Mouse (Mus musculus): ENCODE results near the gene Ccnb2. TPM values are rescaled to one million over a fixed set of nuclear protein-coding genes. Genes with fewer than 3 reads are reported as not detected.

Gene Ccnb2
- total and polyA plus RNA-seq, 3 experiments, result 77.8 to 120 (median 117) TPM

- no peak overlapping the region for H3K4me3 ChIP-seq (ENCODE audit: low read depth, low read length)
- TF ChIP-seq GATA2 (IDR thresholded peaks at IDR 0.05; ENCODE audit: borderline replicate concordance, low read depth, low read length) (no peak), TAL1 (conservative IDR thresholded peaks at IDR 0.05; ENCODE audit: low read depth, low read length) (no peak), POLR2AphosphoS5 (IDR thresholded peaks at IDR 0.05; ENCODE audit: insufficient replicate concordance, low read depth, low read length) (no peak), GATA1 (IDR thresholded peaks at IDR 0.05; ENCODE audit: borderline replicate concordance, low read length) (no peak), CTCF (IDR thresholded peaks at IDR 0.05; ENCODE audit: low read depth, low read length) (no peak)
- no peaks in the 10 kb centered on the region for H3K36me3 ChIP-seq (replicated peaks)
- ATAC-seq (ENCODE audit: extremely low read depth, insufficient number of reproducible peaks, low FRiP score, poor library complexity, severe bottlenecking) (no peak), DNase-seq (ENCODE audit: low spot score) (no peak)
- H3K9me3 ChIP-seq (replicated peaks), result no peaks in the 10 kb centered on the region
- H3K4me1 ChIP-seq (ENCODE audit: insufficient read depth, low read depth, low read length), result peaks cover 21% of the 10 kb centered on the region
- peaks cover 27% of the 10 kb centered on the region for H3K27me3 ChIP-seq (ENCODE audit: insufficient read depth, low read length)
Measured at GRCm38 (mm10) chr9:70389548-70389947, 31.8 kb downstream of the Ccnb2 start.

DNA sequence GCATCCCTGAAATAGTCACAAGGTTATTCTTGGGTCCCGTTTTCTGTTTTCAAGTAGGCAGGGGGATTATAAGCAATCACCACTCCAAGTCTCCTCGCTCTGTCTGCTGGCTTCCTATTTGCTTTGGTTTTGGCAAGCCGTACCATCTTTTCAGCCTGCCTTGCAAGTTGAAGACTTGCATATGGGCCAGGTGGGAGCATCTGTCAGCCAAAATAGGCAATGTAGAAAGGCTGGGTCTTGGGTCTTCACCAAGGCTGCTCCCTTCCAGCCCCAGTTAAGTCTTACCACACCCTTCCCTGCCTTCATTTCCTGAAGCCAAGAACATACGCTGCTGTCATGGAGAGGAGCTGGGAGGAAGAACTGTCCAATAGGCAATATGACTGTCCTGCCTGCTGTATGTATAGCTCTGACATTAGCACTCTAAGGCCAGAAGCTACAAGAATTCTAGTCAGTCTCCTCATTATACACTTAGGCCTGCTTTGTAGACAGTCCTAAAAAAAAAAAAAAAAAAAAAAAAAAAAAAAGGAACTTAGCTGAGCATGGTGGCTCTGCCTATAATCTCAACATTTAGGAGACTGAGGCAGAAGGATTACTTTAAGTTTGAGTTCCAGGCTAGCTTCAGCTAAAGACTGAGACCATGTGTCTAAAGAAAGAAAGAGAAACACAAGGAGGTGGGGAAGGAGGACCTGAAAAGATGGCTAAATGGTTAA is 33.8 kb downstream of the Ccnb2 start:
- H3K9me3 ChIP-seq (replicated peaks), result no peaks in the 10 kb centered on the region
- ATAC-seq (ENCODE audit: extremely low read depth, insufficient number of reproducible peaks, low FRiP score, poor library complexity, severe bottlenecking) (no peak), DNase-seq (ENCODE audit: low spot score) (no peak)
- no peak for TF ChIP-seq CTCF (IDR thresholded peaks at IDR 0.05; ENCODE audit: low read depth, low read length)
- no peak for TF ChIP-seq GATA2 (IDR thresholded peaks at IDR 0.05; ENCODE audit: borderline replicate concordance, low read depth, low read length)
- no peak overlapping the region for H3K4me3 ChIP-seq (ENCODE audit: low read depth, low read length)
- H3K27me3 ChIP-seq (ENCODE audit: insufficient read depth, low read length), result peaks cover 20% of the 10 kb centered on the region
- H3K36me3 ChIP-seq (replicated peaks), result no peaks in the 10 kb centered on the region
- peaks cover 17% of the 10 kb centered on the region for H3K4me1 ChIP-seq (ENCODE audit: insufficient read depth, low read depth, low read length)

DNA sequence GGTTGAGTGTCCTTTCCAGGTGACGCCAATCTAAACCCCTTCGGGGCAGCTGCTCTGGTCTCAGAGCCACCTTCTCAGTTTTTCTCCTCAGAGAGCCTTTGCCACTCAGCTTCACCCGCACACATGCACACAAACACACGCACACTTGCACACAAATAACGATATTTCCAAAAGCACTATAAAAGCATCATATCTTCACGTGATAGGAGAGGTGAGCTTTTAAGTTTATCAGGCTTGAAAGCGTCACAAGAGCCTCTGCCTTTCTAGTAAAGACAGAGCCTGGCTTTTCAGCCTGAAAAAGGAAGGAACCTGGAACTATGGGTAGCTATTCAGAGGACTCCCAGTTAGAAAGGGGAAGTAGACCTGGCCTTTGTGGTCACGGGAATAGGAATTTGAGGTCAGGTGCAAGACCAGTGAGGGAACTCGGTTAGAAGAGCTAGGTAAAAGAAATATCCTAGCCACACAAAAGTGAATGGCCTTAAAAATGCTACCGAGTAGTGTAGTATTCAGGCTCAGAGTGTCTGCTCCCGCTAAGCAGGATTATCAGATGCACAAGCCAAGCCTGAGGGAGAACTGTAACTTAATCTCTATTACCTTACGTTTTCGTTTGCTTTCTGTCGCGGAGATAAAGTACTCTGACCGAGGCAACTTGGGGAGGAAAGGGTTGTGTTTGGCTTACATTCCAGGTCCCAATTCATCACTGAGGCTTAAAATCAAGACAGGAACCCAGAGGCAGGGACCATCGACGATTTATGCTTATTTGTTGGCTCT is 36.2 kb downstream of the Ccnb2 start:
- TF ChIP-seq GATA2 (IDR thresholded peaks at IDR 0.05; ENCODE audit: borderline replicate concordance, low read depth, low read length) (no peak), CTCF (IDR thresholded peaks at IDR 0.05; ENCODE audit: low read depth, low read length) (no peak), TAL1 (conservative IDR thresholded peaks at IDR 0.05; ENCODE audit: low read depth, low read length) (no peak), POLR2AphosphoS5 (IDR thresholded peaks at IDR 0.05; ENCODE audit: insufficient replicate concordance, low read depth, low read length) (no peak), GATA1 (IDR thresholded peaks at IDR 0.05; ENCODE audit: borderline replicate concordance, low read length) (no peak)
- H3K9me3 ChIP-seq (replicated peaks), result no peaks in the 10 kb centered on the region
- no peak overlapping the region for H3K4me3 ChIP-seq (ENCODE audit: low read depth, low read length)
- no peak for ATAC-seq (ENCODE audit: extremely low read depth, insufficient number of reproducible peaks, low FRiP score, poor library complexity, severe bottlenecking)
- H3K27me3 ChIP-seq (ENCODE audit: insufficient read depth, low read length), result peaks cover 18% of the 10 kb centered on the region
- H3K4me1 ChIP-seq (ENCODE audit: insufficient read depth, low read depth, low read length), result peaks cover 12% of the 10 kb centered on the region
- DNase-seq (ENCODE audit: low spot score), result no peak
- no peaks in the 10 kb centered on the region for H3K36me3 ChIP-seq (replicated peaks)

DNA sequence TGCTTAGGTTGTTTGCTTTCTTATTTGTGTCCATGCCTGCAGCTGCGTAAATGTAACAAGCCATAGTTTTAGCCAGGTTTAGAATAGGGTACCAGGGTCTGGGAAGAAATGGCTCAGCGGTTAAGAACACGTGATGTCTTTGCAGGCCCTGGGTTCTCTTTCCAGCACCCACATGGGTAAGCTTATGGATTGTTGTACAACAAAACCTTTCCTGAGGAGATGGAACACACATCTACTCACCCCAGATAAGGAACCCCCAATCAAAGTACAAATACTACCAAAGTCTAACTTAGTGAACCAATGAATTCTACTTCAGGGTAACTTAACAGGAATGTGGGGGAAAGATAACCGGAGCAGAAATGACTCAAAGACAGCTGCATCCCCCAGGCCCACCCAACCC is 36.9 kb downstream of the Ccnb2 start:
- no peak for TF ChIP-seq GATA2 (IDR thresholded peaks at IDR 0.05; ENCODE audit: borderline replicate concordance, low read depth, low read length)
- no peak for TF ChIP-seq GATA1 (IDR thresholded peaks at IDR 0.05; ENCODE audit: borderline replicate concordance, low read length)
- no peak for TF ChIP-seq POLR2AphosphoS5 (IDR thresholded peaks at IDR 0.05; ENCODE audit: insufficient replicate concordance, low read depth, low read length)
- TF ChIP-seq TAL1 (conservative IDR thresholded peaks at IDR 0.05; ENCODE audit: low read depth, low read length), result no peak
- TF ChIP-seq CTCF (IDR thresholded peaks at IDR 0.05; ENCODE audit: low read depth, low read length), result no peak
- no peaks in the 10 kb centered on the region for H3K36me3 ChIP-seq (replicated peaks)
- no peak overlapping the region for H3K4me3 ChIP-seq (ENCODE audit: low read depth, low read length)
- peaks cover 12% of the 10 kb centered on the region for H3K4me1 ChIP-seq (ENCODE audit: insufficient read depth, low read depth, low read length)
- peaks cover 14% of the 10 kb centered on the region for H3K27me3 ChIP-seq (ENCODE audit: insufficient read depth, low read length)
- DNase-seq (ENCODE audit: low spot score) (no peak), ATAC-seq (ENCODE audit: extremely low read depth, insufficient number of reproducible peaks, low FRiP score, poor library complexity, severe bottlenecking) (no peak)
- no peaks in the 10 kb centered on the region for H3K9me3 ChIP-seq (replicated peaks)

GRCm38 (mm10) chr9:70383750-70384149 is 37.6 kb downstream of the Ccnb2 start:
- TF ChIP-seq GATA1 (IDR thresholded peaks at IDR 0.05; ENCODE audit: borderline replicate concordance, low read length), result no peak
- no peak for TF ChIP-seq POLR2AphosphoS5 (IDR thresholded peaks at IDR 0.05; ENCODE audit: insufficient replicate concordance, low read depth, low read length)
- no peaks in the 10 kb centered on the region for H3K9me3 ChIP-seq (replicated peaks)
- no peak overlapping the region for H3K4me3 ChIP-seq (ENCODE audit: low read depth, low read length)
- peaks cover 13% of the 10 kb centered on the region; the same call in 1 of the 2 replicates for H3K27me3 ChIP-seq (ENCODE audit: insufficient read depth, low read length)
- DNase-seq (ENCODE audit: low spot score) (no peak), ATAC-seq (ENCODE audit: extremely low read depth, insufficient number of reproducible peaks, low FRiP score, poor library complexity, severe bottlenecking) (no peak)
- H3K36me3 ChIP-seq (replicated peaks), result no peaks in the 10 kb centered on the region
- H3K4me1 ChIP-seq (ENCODE audit: insufficient read depth, low read depth, low read length), result peaks cover 12% of the 10 kb centered on the region

- H3K4me1 ChIP-seq (ENCODE audit: insufficient read depth, low read depth, low read length), result peaks cover 12% of the 10 kb centered on the region
- H3K36me3 ChIP-seq (replicated peaks), result no peaks in the 10 kb centered on the region
- H3K9me3 ChIP-seq (replicated peaks), result no peaks in the 10 kb centered on the region
- TF ChIP-seq TAL1 (conservative IDR thresholded peaks at IDR 0.05; ENCODE audit: low read depth, low read length) (no peak), GATA2 (IDR thresholded peaks at IDR 0.05; ENCODE audit: borderline replicate concordance, low read depth, low read length) (no peak), POLR2AphosphoS5 (IDR thresholded peaks at IDR 0.05; ENCODE audit: insufficient replicate concordance, low read depth, low read length) (no peak), CTCF (IDR thresholded peaks at IDR 0.05; ENCODE audit: low read depth, low read length) (no peak), GATA1 (IDR thresholded peaks at IDR 0.05; ENCODE audit: borderline replicate concordance, low read length) (no peak)
- no peak overlapping the region for H3K4me3 ChIP-seq (ENCODE audit: low read depth, low read length)
- DNase-seq (ENCODE audit: low spot score), result no peak
- peaks cover 18% of the 10 kb centered on the region for H3K27me3 ChIP-seq (ENCODE audit: insufficient read depth, low read length)
- no peak for ATAC-seq (ENCODE audit: extremely low read depth, insufficient number of reproducible peaks, low FRiP score, poor library complexity, severe bottlenecking)
Measured at GRCm38 (mm10) chr9:70382091-70382490, 39.3 kb downstream of the Ccnb2 start.
